Mouse (Mus musculus): ENCODE results near the gene Cbr1. TPM values are rescaled to one million over a fixed set of nuclear protein-coding genes. Genes with fewer than 3 reads are reported as not detected.

Cbr1 gene
- polyA plus RNA-seq, 1 experiment from 2014 or later: 137 TPM

- ChIA-PET POLR2A (interaction anchor here (0.6 kb wide), 1 partner anchor 26 kb away, joined by 4 read pairs; no protein-coding TSS in a partner anchor), CTCF (no interaction called here)
- DNase-seq (ENCODE audit: low read depth, low spot score) (no peak), ATAC-seq (no peak)
- H3K27me3 ChIP-seq: no peaks in the 10 kb centered on the region
- in situ Hi-C loops (cut with MboI; ENCODE audit: low pct_unique_long_range_greater_than_20kb): no loop called here
- TF ChIP-seq CTCF (IDR thresholded peaks at IDR 0.05): no peak
Observed at GRCm38 (mm10) chr16:93584976-93585702, 20.5 kb upstream of the Cbr1 start.

- POLR2A ChIA-PET: interaction anchor here (0.6 kb wide), 1 partner anchor 27 kb away, joined by 4 read pairs; no protein-coding TSS in a partner anchor
- CTCF ChIA-PET: no interaction called here
- DNase-seq (ENCODE audit: low read depth, low spot score): no peak
- ATAC-seq: no peak
- in situ Hi-C loops (cut with MboI; ENCODE audit: low pct_unique_long_range_greater_than_20kb): no loop called here
- TF ChIP-seq CTCF (IDR thresholded peaks at IDR 0.05): no peak
- H3K27me3 ChIP-seq: no peaks in the 10 kb centered on the region
Observed at GRCm38 (mm10) chr16:93585703-93586205, 19.9 kb upstream of the Cbr1 start.

GRCm38 (mm10) chr16:93586382-93586781 lies 19.3 kb upstream of the Cbr1 start:
- POLR2A ChIA-PET: no interaction called here

GRCm38 (mm10) chr16:93588281-93588680 lies 17.4 kb upstream of the Cbr1 start:
- no peak for TF ChIP-seq CTCF (IDR thresholded peaks at IDR 0.05)
- ChIA-PET POLR2A (no interaction called here), CTCF (interaction anchor here (1.6 kb wide), 1 partner anchor 11 kb away, joined by 3 read pairs; no protein-coding TSS in a partner anchor)
- ATAC-seq (no peak), DNase-seq (ENCODE audit: low read depth, low spot score) (no peak)
- no peaks in the 10 kb centered on the region for H3K27me3 ChIP-seq
- in situ Hi-C loops (cut with MboI; ENCODE audit: low pct_unique_long_range_greater_than_20kb): no loop called here

More at GRCm38 (mm10) chr16:93586382-93586781, 19.3 kb upstream of the Cbr1 start:
- H3K27me3 ChIP-seq: no peaks in the 10 kb centered on the region
- CTCF ChIA-PET: interaction anchor here (1.3 to 1.8 kb wide), 2 partner anchors 8 to 11 kb away, joined by 3 to 6 read pairs; no protein-coding TSS in a partner anchor
- no peak for ATAC-seq
- no peak for TF ChIP-seq CTCF (IDR thresholded peaks at IDR 0.05)
- no peak for DNase-seq (ENCODE audit: low read depth, low spot score)
- in situ Hi-C loops (cut with MboI; ENCODE audit: low pct_unique_long_range_greater_than_20kb): no loop called here

GRCm38 (mm10) chr16:93590915-93591314 lies 14.7 kb upstream of the Cbr1 start:
- TF ChIP-seq CTCF (IDR thresholded peaks at IDR 0.05): no peak
- POLR2A ChIA-PET: no interaction called here
- H3K27me3 ChIP-seq: no peaks in the 10 kb centered on the region
- in situ Hi-C loops (cut with MboI; ENCODE audit: low pct_unique_long_range_greater_than_20kb): no loop called here
- CTCF ChIA-PET: no interaction called here
- ATAC-seq (no peak), DNase-seq (ENCODE audit: low read depth, low spot score) (no peak)

GRCm38 (mm10) chr16:93591450-93592430 lies 13.9 kb upstream of the Cbr1 start:
- POLR2A ChIA-PET: no interaction called here

GRCm38 (mm10) chr16:93592711-93593110 lies 12.9 kb upstream of the Cbr1 start:
- CTCF ChIA-PET: no interaction called here
- POLR2A ChIA-PET: no interaction called here
- DNase-seq (ENCODE audit: low read depth, low spot score) (no peak), ATAC-seq (no peak)
- no peaks in the 10 kb centered on the region for H3K27me3 ChIP-seq
- no peak for TF ChIP-seq CTCF (IDR thresholded peaks at IDR 0.05)
- in situ Hi-C loops (cut with MboI; ENCODE audit: low pct_unique_long_range_greater_than_20kb): no loop called here

More at GRCm38 (mm10) chr16:93591450-93592430, 13.9 kb upstream of the Cbr1 start:
- TF ChIP-seq CTCF (IDR thresholded peaks at IDR 0.05): no peak
- no peak for DNase-seq (ENCODE audit: low read depth, low spot score)
- ATAC-seq: peak; percentile 64
- H3K27me3 ChIP-seq: no peaks in the 10 kb centered on the region
- CTCF ChIA-PET: no interaction called here
- in situ Hi-C loops (cut with MboI; ENCODE audit: low pct_unique_long_range_greater_than_20kb): no loop called here

- no peaks in the 10 kb centered on the region for H3K27me3 ChIP-seq
- no peak for ATAC-seq
- POLR2A ChIA-PET: no interaction called here
- no peak for DNase-seq (ENCODE audit: low read depth, low spot score)
- in situ Hi-C loops (cut with MboI; ENCODE audit: low pct_unique_long_range_greater_than_20kb): no loop called here
- CTCF ChIA-PET: no interaction called here
- TF ChIP-seq CTCF (IDR thresholded peaks at IDR 0.05): no peak
Observed at GRCm38 (mm10) chr16:93593406-93593805, 12.2 kb upstream of the Cbr1 start.

GRCm38 (mm10) chr16:93594448-93594847 lies 11.2 kb upstream of the Cbr1 start:
- ChIA-PET CTCF (no interaction called here), POLR2A (no interaction called here)
- no peak for TF ChIP-seq CTCF (IDR thresholded peaks at IDR 0.05)
- ATAC-seq (no peak), DNase-seq (ENCODE audit: low read depth, low spot score) (no peak)
- in situ Hi-C loops (cut with MboI; ENCODE audit: low pct_unique_long_range_greater_than_20kb): no loop called here
- no peaks in the 10 kb centered on the region for H3K27me3 ChIP-seq

- no peak for TF ChIP-seq CTCF (IDR thresholded peaks at IDR 0.05)
- ChIA-PET POLR2A (interaction anchor here (0.5 kb wide), 1 partner anchor 12 kb away, joined by 3 read pairs; no protein-coding TSS in a partner anchor), CTCF (no interaction called here)
- ATAC-seq (no peak), DNase-seq (ENCODE audit: low read depth, low spot score) (no peak)
- H3K27me3 ChIP-seq: no peaks in the 10 kb centered on the region
- in situ Hi-C loops (cut with MboI; ENCODE audit: low pct_unique_long_range_greater_than_20kb): no loop called here
Observed at GRCm38 (mm10) chr16:93595766-93596165, 9.9 kb upstream of the Cbr1 start.

All from Patski (cell line).